Mouse (Mus musculus) myocyte (in vitro differentiated cells): Measurements from ENCODE around the gene Il1a. TPM values are rescaled to one million over a fixed set of nuclear protein-coding genes. Genes with fewer than 3 reads are reported as not detected.

Experiments
- H3K27me3 ChIP-seq: one replicate; pipeline ENCODE4 v1.6.1; 2011; ENCODE audit not compliant: control insufficient read depth, insufficient read depth, insufficient read length
- H3K36me3 ChIP-seq: one replicate; pipeline ENCODE4 v1.6.1; 2011; ENCODE audit not compliant: control insufficient read depth, insufficient read depth
- H3K4me2 ChIP-seq: one replicate; pipeline ENCODE4 v1.6.1; 2011; ENCODE audit warnings: low read depth, control low read depth
- H3K4me3 ChIP-seq: one replicate; pipeline ENCODE4 v1.5.1; 2011; ENCODE audit warnings: mild to moderate bottlenecking, control low read depth, moderate library complexity
- H3K79me2 ChIP-seq: one replicate; pipeline ENCODE4 v1.6.1; 2011; ENCODE audit not compliant: control insufficient read depth, insufficient read depth
- H3ac ChIP-seq: one replicate; pipeline ENCODE4 v1.6.1; 2011; ENCODE audit not compliant: control insufficient read depth, insufficient read length
- CEBPB ChIP-seq: IDR thresholded peaks from 2 replicates; pipeline ENCODE4 v1.6.1; 2011; ENCODE audit warnings: mild to moderate bottlenecking, moderate library complexity; ENCODE audit not compliant: poor library complexity, insufficient read depth, severe bottlenecking
- E2F4 ChIP-seq: IDR thresholded peaks from one replicate; pipeline ENCODE4 v1.6.1; 2011; ENCODE audit warnings: mild to moderate bottlenecking, control low read depth, moderate library complexity; ENCODE audit not compliant: insufficient read depth
- MAX ChIP-seq: IDR thresholded peaks from one replicate; pipeline ENCODE4 v1.6.1; 2011; ENCODE audit warnings: low read depth, mild to moderate bottlenecking, control low read depth
- MYOD1 ChIP-seq, 3 experiments: IDR thresholded peaks; one replicate each; pipeline ENCODE4 v1.6.1; 2011; ENCODE audit warnings: control low read depth in 2 of 3, low read depth in 2 of 3, mild to moderate bottlenecking in 2 of 3, moderate library complexity in 1 of 3; ENCODE audit not compliant: insufficient read length in 2 of 3, control insufficient read depth in 1 of 3
- MYOG ChIP-seq, 3 experiments: IDR thresholded peaks; one replicate each; pipeline ENCODE4 v1.6.1; 2011; ENCODE audit warnings: control low read depth in 2 of 3, low read depth in 2 of 3, mild to moderate bottlenecking in 2 of 3; ENCODE audit not compliant: insufficient read length in 2 of 3, control insufficient read depth in 1 of 3, insufficient read depth in 1 of 3
- POLR2A ChIP-seq: IDR thresholded peaks from one replicate; pipeline ENCODE4 v1.6.1; 2011; ENCODE audit warnings: low read depth, mild to moderate bottlenecking, control low read depth, moderate library complexity; ENCODE audit not compliant: insufficient read length
- POLR2AphosphoS2 ChIP-seq: IDR thresholded peaks from one replicate; pipeline ENCODE4 v1.6.1; 2011; ENCODE audit warnings: low read depth, control low read depth; ENCODE audit not compliant: insufficient read length
- REST ChIP-seq: IDR thresholded peaks from one replicate; pipeline ENCODE4 v1.6.1; 2011; ENCODE audit warnings: mild to moderate bottlenecking, control low read depth, moderate library complexity; ENCODE audit not compliant: insufficient read depth, insufficient read length
- SRF ChIP-seq: IDR thresholded peaks from one replicate; pipeline ENCODE4 v1.6.1; 2011; ENCODE audit warnings: low read depth; ENCODE audit not compliant: control insufficient read depth, insufficient read length
- TCF12 ChIP-seq: IDR thresholded peaks from one replicate; pipeline ENCODE4 v1.6.1; 2011; ENCODE audit warnings: mild to moderate bottlenecking, control low read depth; ENCODE audit not compliant: poor library complexity, insufficient read depth, severe bottlenecking
- TCF3 ChIP-seq: IDR thresholded peaks from one replicate; pipeline ENCODE4 v1.6.1; 2011; ENCODE audit warnings: low read depth, control low read depth; ENCODE audit not compliant: insufficient read length
- USF1 ChIP-seq: IDR thresholded peaks from one replicate; pipeline ENCODE4 v1.6.1; 2011; ENCODE audit warnings: low read depth, mild to moderate bottlenecking, control low read depth, moderate library complexity
- polyA plus RNA-seq: library from polyadenylated mRNA; unstranded; fragments of >200 nt; fragmentation: generic; extraction: Trizol; gene quantifications from one replicate; pipeline ENCODE4 v1.2.1, GENCODE M21; 2012; ENCODE audit warnings: missing spikeins

Il1a gene
- polyA plus RNA-seq, 1 experiment, result not detected

DNA sequence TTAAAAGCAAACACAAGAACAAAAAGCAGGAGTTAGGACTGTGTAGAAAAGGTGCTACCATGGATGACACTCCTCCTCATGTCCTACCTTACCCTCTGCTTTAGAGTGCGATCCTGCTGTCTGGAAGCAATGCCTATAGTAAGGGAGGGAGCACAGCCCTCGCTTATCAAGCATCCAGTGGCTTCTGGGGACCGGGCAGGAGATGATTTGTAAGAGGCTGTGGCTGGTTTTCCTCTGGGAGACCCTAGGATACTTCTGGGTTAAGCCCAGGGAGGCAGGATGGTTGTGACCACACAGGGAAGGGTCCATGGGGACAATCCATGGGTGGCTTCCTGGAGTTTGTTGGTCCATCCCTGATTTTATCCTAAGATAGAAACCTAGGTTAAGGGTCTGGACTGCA lies 49.1 kb downstream of the Il1a start:
- H3K4me3 ChIP-seq, result no peak overlapping the region
- no peaks in the 10 kb centered on the region for H3K79me2 ChIP-seq
- TF ChIP-seq TCF12 (no peak), MYOD1 (IDR thresholded peaks at IDR 0.05; ENCODE audit: control insufficient read depth in 1 of 3, insufficient read length in 2 of 3, low read depth in 2 of 3) (no peak), E2F4 (no peak), REST (no peak), POLR2AphosphoS2 (no peak), USF1 (no peak), CEBPB (no peak), TCF3 (no peak), MYOG (IDR thresholded peaks at IDR 0.05; ENCODE audit: control insufficient read depth in 1 of 3, insufficient read depth in 1 of 3, insufficient read length in 2 of 3, low read depth in 2 of 3) (no peak), POLR2A (no peak), SRF (no peak), MAX (no peak)
- H3ac ChIP-seq, result no peak overlapping the region
- H3K27me3 ChIP-seq, result no peaks in the 10 kb centered on the region
- H3K4me2 ChIP-seq, result no peak overlapping the region
- H3K36me3 ChIP-seq, result no peaks in the 10 kb centered on the region

DNA sequence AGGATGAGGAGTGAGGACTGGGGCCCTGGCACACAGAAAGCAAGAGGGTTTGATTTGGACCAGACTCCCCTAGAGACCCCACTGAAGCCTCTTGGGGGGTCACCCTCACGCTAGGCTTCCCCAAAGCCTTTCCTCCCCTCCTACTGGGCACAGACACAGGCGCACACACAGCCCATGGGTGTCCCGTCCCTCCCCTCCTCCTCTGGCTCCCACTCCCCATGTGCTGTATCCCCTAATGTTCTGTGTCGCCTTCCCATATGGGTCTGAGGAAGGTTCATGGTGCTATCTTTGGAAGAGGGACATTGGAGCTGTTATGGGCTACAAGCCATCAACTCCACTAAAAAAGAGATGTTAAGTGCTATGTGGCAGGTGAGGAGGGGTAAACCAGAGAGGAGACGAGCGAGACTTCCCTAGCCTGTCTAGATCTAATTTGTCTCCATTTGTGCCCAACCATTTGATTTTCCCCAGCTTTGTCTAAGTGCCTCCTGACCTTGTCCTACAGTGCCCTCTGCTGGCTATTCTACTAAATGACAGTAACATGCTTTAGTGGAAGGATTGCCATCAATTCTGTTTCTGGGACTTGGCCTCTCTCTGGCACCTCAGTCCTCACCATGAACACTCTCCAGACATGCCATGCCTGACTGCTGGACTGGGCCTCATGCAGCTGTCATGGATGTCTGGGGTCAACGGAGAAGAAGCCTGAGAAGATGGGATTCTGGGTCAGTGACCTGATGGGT lies 51.1 kb downstream of the Il1a start:
- no peak for TF ChIP-seq MAX
- no peak for TF ChIP-seq POLR2A
- TF ChIP-seq TCF12, result no peak
- TF ChIP-seq POLR2AphosphoS2, result no peak
- TF ChIP-seq E2F4, result no peak
- no peak for TF ChIP-seq USF1
- TF ChIP-seq TCF3, result no peak
- no peak for TF ChIP-seq SRF
- no peak for TF ChIP-seq MYOG (IDR thresholded peaks at IDR 0.05; ENCODE audit: control insufficient read depth in 1 of 3, insufficient read depth in 1 of 3, insufficient read length in 2 of 3, low read depth in 2 of 3)
- no peak for TF ChIP-seq CEBPB
- TF ChIP-seq REST, result no peak
- no peak for TF ChIP-seq MYOD1 (IDR thresholded peaks at IDR 0.05; ENCODE audit: control insufficient read depth in 1 of 3, insufficient read length in 2 of 3, low read depth in 2 of 3)
- no peaks in the 10 kb centered on the region for H3K36me3 ChIP-seq
- H3K4me3 ChIP-seq, result no peak overlapping the region
- no peaks in the 10 kb centered on the region for H3K79me2 ChIP-seq
- no peak overlapping the region for H3ac ChIP-seq
- no peak overlapping the region for H3K4me2 ChIP-seq
- no peaks in the 10 kb centered on the region for H3K27me3 ChIP-seq

GRCm38 (mm10) chr2:129258056-129258455 lies 51.7 kb downstream of the Il1a start:
- Histone ChIP-seq H3K79me2 (no peaks in the 10 kb centered on the region), H3K4me2 (no peak overlapping the region), H3K36me3 (no peaks in the 10 kb centered on the region), H3K4me3 (no peak overlapping the region), H3K27me3 (no peaks in the 10 kb centered on the region), H3ac (no peak overlapping the region)
- no peak for TF ChIP-seq TCF3
- no peak for TF ChIP-seq SRF
- no peak for TF ChIP-seq CEBPB
- TF ChIP-seq USF1, result no peak
- no peak for TF ChIP-seq E2F4
- TF ChIP-seq POLR2AphosphoS2, result no peak
- no peak for TF ChIP-seq MYOD1 (IDR thresholded peaks at IDR 0.05; ENCODE audit: control insufficient read depth in 1 of 3, insufficient read length in 2 of 3, low read depth in 2 of 3)
- no peak for TF ChIP-seq MYOG (IDR thresholded peaks at IDR 0.05; ENCODE audit: control insufficient read depth in 1 of 3, insufficient read depth in 1 of 3, insufficient read length in 2 of 3, low read depth in 2 of 3)
- no peak for TF ChIP-seq TCF12
- TF ChIP-seq REST, result no peak
- no peak for TF ChIP-seq POLR2A
- TF ChIP-seq MAX, result no peak

GRCm38 (mm10) chr2:129256006-129256405 lies 53.8 kb downstream of the Il1a start:
- Histone ChIP-seq H3K79me2 (no peaks in the 10 kb centered on the region), H3K4me3 (no peak overlapping the region), H3K27me3 (no peaks in the 10 kb centered on the region), H3K4me2 (no peak overlapping the region), H3ac (no peak overlapping the region), H3K36me3 (no peaks in the 10 kb centered on the region)
- TF ChIP-seq TCF3, result no peak

DNA sequence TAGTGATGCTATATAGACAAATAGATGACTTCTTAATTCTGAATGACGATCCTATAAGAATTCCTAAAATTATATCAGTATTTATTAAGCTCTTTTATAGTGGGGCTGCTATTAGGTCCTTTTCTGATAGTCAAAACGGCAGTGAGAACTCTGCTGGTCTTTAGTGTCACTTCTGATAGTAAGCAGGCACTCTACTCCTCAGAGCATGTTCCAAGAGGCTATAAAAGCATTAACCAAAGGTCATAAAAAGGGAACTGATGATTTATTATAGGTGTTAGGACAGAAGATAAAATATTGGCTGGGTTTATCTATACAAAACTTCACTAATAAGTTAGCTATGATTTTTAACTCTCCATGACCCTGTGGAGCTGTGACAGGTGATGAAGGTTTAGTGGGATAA lies 55.7 kb downstream of the Il1a start:
- H3K36me3 ChIP-seq, result no peaks in the 10 kb centered on the region
- H3K4me3 ChIP-seq, result no peak overlapping the region
- no peak for TF ChIP-seq POLR2AphosphoS2
- TF ChIP-seq CEBPB, result no peak
- TF ChIP-seq MYOD1 (IDR thresholded peaks at IDR 0.05; ENCODE audit: control insufficient read depth in 1 of 3, insufficient read length in 2 of 3, low read depth in 2 of 3), result no peak
- TF ChIP-seq MAX, result no peak
- TF ChIP-seq POLR2A, result no peak
- TF ChIP-seq REST, result no peak
- TF ChIP-seq USF1, result no peak
- TF ChIP-seq TCF3, result no peak
- TF ChIP-seq E2F4, result no peak
- TF ChIP-seq MYOG (IDR thresholded peaks at IDR 0.05; ENCODE audit: control insufficient read depth in 1 of 3, insufficient read depth in 1 of 3, insufficient read length in 2 of 3, low read depth in 2 of 3), result no peak
- no peak for TF ChIP-seq TCF12
- H3K27me3 ChIP-seq, result no peaks in the 10 kb centered on the region
- H3K79me2 ChIP-seq, result no peaks in the 10 kb centered on the region
- no peak overlapping the region for H3K4me2 ChIP-seq
- no peak overlapping the region for H3ac ChIP-seq
